Mouse (Mus musculus): Measurements from ENCODE around the gene Susd4. TPM values are rescaled to one million over a fixed set of nuclear protein-coding genes. Genes with fewer than 3 reads are reported as not detected.

Susd4 gene
- polyA plus RNA-seq, 1 experiment from 2014 or later = 26.0 TPM

GRCm38 (mm10) chr1:182838061-182838460 lies 74.4 kb downstream of the Susd4 start:
- peaks cover 4% of the 10 kb centered on the region; the same call in 1 of the 2 replicates for H3K4me1 ChIP-seq (replicated peaks; ENCODE audit: insufficient read depth, low read length)
- WGBS = 42% methylated on average over 6 of the region's 6 CpGs
- no peak overlapping the region for H3K4me3 ChIP-seq (replicated peaks; ENCODE audit: low read depth, low read length)
- no peak overlapping the region for H3K27ac ChIP-seq
- no peaks in the 10 kb centered on the region for H3K36me3 ChIP-seq (ENCODE audit: insufficient read depth, low read length)
- DNase-seq (ENCODE audit: low spot score) (peak; percentile 64), ATAC-seq (replicated peaks; ENCODE audit: low FRiP score, low read depth) (no peak)
- H3K9me3 ChIP-seq (replicated peaks; ENCODE audit: low read length) = no peaks in the 10 kb centered on the region
- H3K4me2 ChIP-seq (ENCODE audit: low read length) = no peak overlapping the region
- TF ChIP-seq CTCF (IDR thresholded peaks at IDR 0.05; ENCODE audit: low read depth) = no peak
- no peaks in the 10 kb centered on the region for H3K27me3 ChIP-seq (ENCODE audit: insufficient read depth, low read length)
- H3K9ac ChIP-seq (ENCODE audit: low read depth, low read length) = no peak overlapping the region

- Histone ChIP-seq H3K9ac (ENCODE audit: low read depth, low read length) (no peak overlapping the region), H3K9me3 (replicated peaks; ENCODE audit: low read length) (no peaks in the 10 kb centered on the region), H3K4me3 (replicated peaks; ENCODE audit: low read depth, low read length) (no peak overlapping the region), H3K36me3 (ENCODE audit: insufficient read depth, low read length) (no peaks in the 10 kb centered on the region), H3K4me1 (replicated peaks; ENCODE audit: insufficient read depth, low read length) (peaks cover 4% of the 10 kb centered on the region; the same call in 1 of the 2 replicates), H3K27ac (no peak overlapping the region), H3K4me2 (ENCODE audit: low read length) (no peak overlapping the region), H3K27me3 (ENCODE audit: insufficient read depth, low read length) (no peaks in the 10 kb centered on the region)
- TF ChIP-seq CTCF (IDR thresholded peaks at IDR 0.05; ENCODE audit: low read depth) = no peak
- ATAC-seq (replicated peaks; ENCODE audit: low FRiP score, low read depth) (no peak), DNase-seq (ENCODE audit: low spot score) (peak; percentile 47)
- WGBS = 71% methylated on average over 4 of the region's 4 CpGs
Observed at GRCm38 (mm10) chr1:182839332-182839929, 75.8 kb downstream of the Susd4 start.

- ATAC-seq (replicated peaks; ENCODE audit: low FRiP score, low read depth) (no peak), DNase-seq (ENCODE audit: low spot score) (no peak)
- Histone ChIP-seq H3K9me3 (replicated peaks; ENCODE audit: low read length) (no peaks in the 10 kb centered on the region), H3K4me2 (ENCODE audit: low read length) (no peak overlapping the region), H3K9ac (ENCODE audit: low read depth, low read length) (no peak overlapping the region), H3K36me3 (ENCODE audit: insufficient read depth, low read length) (no peaks in the 10 kb centered on the region), H3K27me3 (ENCODE audit: insufficient read depth, low read length) (no peaks in the 10 kb centered on the region), H3K27ac (no peak overlapping the region), H3K4me1 (replicated peaks; ENCODE audit: insufficient read depth, low read length) (peaks cover 4% of the 10 kb centered on the region; the same call in 1 of the 2 replicates), H3K4me3 (replicated peaks; ENCODE audit: low read depth, low read length) (no peak overlapping the region)
- no peak for TF ChIP-seq CTCF (IDR thresholded peaks at IDR 0.05; ENCODE audit: low read depth)
- WGBS = 47% methylated on average over 6 of the region's 6 CpGs
Observed at GRCm38 (mm10) chr1:182840011-182840410, 76.4 kb downstream of the Susd4 start.

GRCm38 (mm10) chr1:182840606-182841005 lies 76.9 kb downstream of the Susd4 start:
- WGBS = 78% methylated on average over 6 of the region's 6 CpGs

GRCm38 (mm10) chr1:182849556-182849955 lies 85.9 kb downstream of the Susd4 start:
- ATAC-seq (replicated peaks; ENCODE audit: low FRiP score, low read depth) (no peak), DNase-seq (ENCODE audit: low spot score) (no peak)
- Histone ChIP-seq H3K9me3 (replicated peaks; ENCODE audit: low read length) (no peaks in the 10 kb centered on the region), H3K27ac (no peak overlapping the region), H3K36me3 (ENCODE audit: insufficient read depth, low read length) (no peaks in the 10 kb centered on the region), H3K27me3 (ENCODE audit: insufficient read depth, low read length) (no peaks in the 10 kb centered on the region), H3K4me2 (ENCODE audit: low read length) (no peak overlapping the region), H3K4me1 (replicated peaks; ENCODE audit: insufficient read depth, low read length) (no peaks in the 10 kb centered on the region), H3K9ac (ENCODE audit: low read depth, low read length) (no peak overlapping the region), H3K4me3 (replicated peaks; ENCODE audit: low read depth, low read length) (no peak overlapping the region)
- TF ChIP-seq CTCF (IDR thresholded peaks at IDR 0.05; ENCODE audit: low read depth) = no peak
- WGBS = 48% methylated on average over 12 of the region's 12 CpGs

More at GRCm38 (mm10) chr1:182840606-182841005, 76.9 kb downstream of the Susd4 start:
- no peak overlapping the region for H3K9ac ChIP-seq (ENCODE audit: low read depth, low read length)
- no peaks in the 10 kb centered on the region for H3K36me3 ChIP-seq (ENCODE audit: insufficient read depth, low read length)
- H3K27me3 ChIP-seq (ENCODE audit: insufficient read depth, low read length) = no peaks in the 10 kb centered on the region
- no peak overlapping the region for H3K4me3 ChIP-seq (replicated peaks; ENCODE audit: low read depth, low read length)
- no peak overlapping the region for H3K4me2 ChIP-seq (ENCODE audit: low read length)
- ATAC-seq (replicated peaks; ENCODE audit: low FRiP score, low read depth) = no peak
- no peak for TF ChIP-seq CTCF (IDR thresholded peaks at IDR 0.05; ENCODE audit: low read depth)
- H3K27ac ChIP-seq = no peak overlapping the region
- H3K9me3 ChIP-seq (replicated peaks; ENCODE audit: low read length) = no peaks in the 10 kb centered on the region
- peaks cover 4% of the 10 kb centered on the region; the same call in 1 of the 2 replicates for H3K4me1 ChIP-seq (replicated peaks; ENCODE audit: insufficient read depth, low read length)
- no peak for DNase-seq (ENCODE audit: low spot score)

- H3K27me3 ChIP-seq (ENCODE audit: insufficient read depth, low read length) = no peaks in the 10 kb centered on the region
- no peaks in the 10 kb centered on the region for H3K36me3 ChIP-seq (ENCODE audit: insufficient read depth, low read length)
- DNase-seq (ENCODE audit: low spot score) (no peak), ATAC-seq (replicated peaks; ENCODE audit: low FRiP score, low read depth) (no peak)
- H3K4me2 ChIP-seq (ENCODE audit: low read length) = no peak overlapping the region
- no peaks in the 10 kb centered on the region for H3K9me3 ChIP-seq (replicated peaks; ENCODE audit: low read length)
- H3K27ac ChIP-seq = no peak overlapping the region
- H3K4me1 ChIP-seq (replicated peaks; ENCODE audit: insufficient read depth, low read length) = no peaks in the 10 kb centered on the region
- H3K9ac ChIP-seq (ENCODE audit: low read depth, low read length) = no peak overlapping the region
- TF ChIP-seq CTCF (IDR thresholded peaks at IDR 0.05; ENCODE audit: low read depth) = no peak
- H3K4me3 ChIP-seq (replicated peaks; ENCODE audit: low read depth, low read length) = no peak overlapping the region
- WGBS = 41% methylated on average over 1 of the region's 1 CpGs
Observed at GRCm38 (mm10) chr1:182850080-182850479, 86.4 kb downstream of the Susd4 start.

- peak; percentile 56 for TF ChIP-seq CTCF (IDR thresholded peaks at IDR 0.05; ENCODE audit: low read depth)
- H3K4me2 ChIP-seq (ENCODE audit: low read length) = no peak overlapping the region
- no peaks in the 10 kb centered on the region for H3K9me3 ChIP-seq (replicated peaks; ENCODE audit: low read length)
- no peak overlapping the region for H3K4me3 ChIP-seq (replicated peaks; ENCODE audit: low read depth, low read length)
- DNase-seq (ENCODE audit: low spot score) = peak; percentile 55
- no peaks in the 10 kb centered on the region for H3K4me1 ChIP-seq (replicated peaks; ENCODE audit: insufficient read depth, low read length)
- no peak overlapping the region for H3K27ac ChIP-seq
- no peaks in the 10 kb centered on the region for H3K36me3 ChIP-seq (ENCODE audit: insufficient read depth, low read length)
- H3K27me3 ChIP-seq (ENCODE audit: insufficient read depth, low read length) = no peaks in the 10 kb centered on the region
- no peak overlapping the region for H3K9ac ChIP-seq (ENCODE audit: low read depth, low read length)
- 36% methylated on average over 6 of the region's 6 CpGs for WGBS
- no peak for ATAC-seq (replicated peaks; ENCODE audit: low FRiP score, low read depth)
Observed at GRCm38 (mm10) chr1:182852158-182852557, 88.5 kb downstream of the Susd4 start.
